Mouse (Mus musculus) bone marrow, adult 2 months (tissue): ENCODE data around the gene Phlpp2.

ENCODE experiments used
- CTCF ChIP-seq: fragments of 200-500 bp; IDR thresholded peaks from 2 replicates; pipeline ENCODE4 v1.5.1; 2011; ENCODE audit warnings: low read length, control low read depth; ENCODE audit not compliant: control insufficient read depth, insufficient read depth
- POLR2A ChIP-seq: fragments of 200-500 bp; IDR thresholded peaks from 2 replicates; pipeline ENCODE4 v1.6.1; 2011; ENCODE audit warnings: low read depth, mild to moderate bottlenecking, control low read depth, low read length, borderline replicate concordance; ENCODE audit not compliant: control insufficient read depth

DNA sequence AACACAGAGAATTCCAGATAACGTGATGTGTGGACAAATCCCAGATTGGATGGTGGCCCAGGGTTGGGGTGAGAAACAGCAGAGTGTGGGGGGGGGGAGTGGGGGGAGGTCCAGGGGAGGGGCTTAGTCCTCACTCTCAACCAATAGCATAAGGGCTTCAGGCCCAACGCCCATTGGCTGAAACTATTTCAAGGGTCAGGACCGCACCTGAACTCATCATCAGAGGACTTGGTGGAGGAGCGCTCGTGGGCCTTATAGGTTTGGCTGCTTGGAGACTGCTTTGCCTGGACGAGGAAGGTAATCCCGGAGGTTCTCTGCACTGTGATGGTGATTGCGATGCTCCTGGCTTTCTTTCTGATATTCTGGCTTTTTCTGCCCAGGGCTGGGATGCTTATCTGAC lies 121.9 kb downstream of the Phlpp2 start, which contains the start of gene Tat:
- TF ChIP-seq CTCF, result no peak
- TF ChIP-seq POLR2A, result no peak
